Mouse (Mus musculus): ENCODE results near the gene Cand2. TPM values are rescaled to one million over a fixed set of nuclear protein-coding genes. Genes with fewer than 3 reads are reported as not detected.

Gene Cand2
- 1 to 10 TPM; 2.0 to 2.2 TPM for total RNA-seq (2021)

DNA sequence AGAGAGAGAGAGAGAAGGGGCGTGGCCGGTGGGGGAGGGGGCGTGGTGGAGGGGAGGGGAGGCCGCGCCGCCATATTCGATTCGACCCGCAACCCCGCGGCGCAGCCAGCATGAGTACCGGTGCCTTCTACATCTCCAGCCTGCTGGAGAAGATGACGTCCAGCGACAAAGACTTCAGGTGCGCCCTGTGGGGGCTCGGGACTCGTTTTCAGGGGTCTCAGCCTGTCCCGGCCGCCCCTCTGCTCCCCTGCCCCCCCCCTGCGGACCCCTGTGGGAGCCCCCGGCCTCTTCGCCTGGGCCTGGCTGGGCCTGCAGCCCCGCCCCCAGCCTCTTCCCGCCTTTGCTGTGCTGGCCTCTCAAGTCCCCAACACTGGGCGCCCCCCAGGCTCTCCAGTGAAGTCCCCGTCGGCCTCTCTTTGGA is at the start of gene Cand2:
Gene Cand2, plus strand, starts transcription at position 38 of the 421 bp plus-strand sequence.
- intact Hi-C loops (cut with DNase I) = no loop called here
- peak in 1 of 2 experiments; percentile 12 for DNase-seq (ENCODE audit: low spot score in 2 of 2)

DNA sequence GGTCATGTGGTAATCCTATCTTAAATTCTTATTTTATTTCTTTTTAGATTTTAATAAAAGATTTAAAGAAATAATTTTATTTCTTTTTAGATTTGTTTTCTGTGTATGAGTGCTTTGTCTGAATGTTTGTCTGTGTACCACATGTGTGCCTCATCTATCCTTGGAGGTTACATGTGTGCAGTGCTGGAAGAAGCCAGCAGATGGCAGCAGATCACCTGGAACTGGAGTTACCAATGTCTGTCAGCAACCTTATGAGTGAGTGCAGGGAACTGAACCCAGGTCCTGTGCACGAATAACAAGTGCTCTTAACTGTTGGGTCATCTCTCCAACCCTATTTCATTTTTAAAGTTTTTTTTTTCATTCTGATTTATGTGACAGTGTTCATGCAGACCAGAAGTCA is 47.2 kb upstream of the Cand2 start:
- intact Hi-C loops (cut with DNase I) = loop anchor here (5.0 kb wide), 1 partner anchor 75 kb away; no protein-coding TSS in a partner anchor
- peak; percentile 17 to 31 for DNase-seq (ENCODE audit: low spot score in 2 of 2)

GRCm38 (mm10) chr6:115727570-115727969 is 46.8 kb upstream of the Cand2 start:
- intact Hi-C loops (cut with DNase I) = loop anchor here (5.0 kb wide), 1 partner anchor 75 kb away; no protein-coding TSS in a partner anchor
- no peak for DNase-seq (ENCODE audit: low spot score in 2 of 2)

DNA sequence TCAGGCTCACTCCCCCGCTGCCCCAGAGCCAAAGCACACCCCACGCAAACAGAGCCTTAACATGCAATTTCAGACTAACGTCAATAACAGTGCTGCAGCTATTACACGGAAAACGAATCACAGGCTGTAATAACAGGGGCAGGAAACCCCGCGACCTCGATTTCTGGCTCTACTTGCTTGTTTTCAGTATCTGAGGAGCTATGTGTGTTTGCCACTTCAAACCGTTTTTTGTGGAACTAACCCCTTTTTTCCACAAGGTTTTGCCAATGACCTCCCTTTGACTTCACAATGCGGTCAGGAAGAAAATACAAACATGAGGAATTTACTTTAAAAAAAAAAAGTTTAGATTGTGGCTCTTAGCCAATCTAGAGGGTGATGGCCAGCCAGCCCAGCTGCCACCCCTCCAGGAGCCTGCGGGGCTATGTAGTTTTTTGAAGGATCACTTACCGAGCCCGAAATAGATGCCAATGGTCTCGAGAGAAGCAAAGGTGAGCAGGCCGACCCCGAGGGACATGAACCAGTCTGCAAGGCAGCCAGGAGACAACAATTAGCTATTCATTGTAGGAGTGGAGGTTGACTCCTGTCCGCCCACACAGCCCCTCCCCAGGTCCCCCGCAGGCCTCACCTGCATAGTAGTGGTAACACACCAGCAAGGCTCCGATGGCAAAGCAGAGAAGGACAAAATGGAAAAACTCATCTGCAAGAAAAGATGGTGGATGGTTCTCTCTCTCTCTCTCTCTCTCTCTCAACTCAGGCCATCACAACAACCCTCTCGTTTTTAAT is 43.6 kb upstream of the Cand2 start:
- intact Hi-C loops (cut with DNase I) = no loop called here
- no peak for DNase-seq (ENCODE audit: low spot score in 2 of 2)

- no peak for DNase-seq (ENCODE audit: low spot score in 2 of 2)
- intact Hi-C loops (cut with DNase I) = no loop called here
Measured at GRCm38 (mm10) chr6:115732341-115732928, 41.9 kb upstream of the Cand2 start.

DNA sequence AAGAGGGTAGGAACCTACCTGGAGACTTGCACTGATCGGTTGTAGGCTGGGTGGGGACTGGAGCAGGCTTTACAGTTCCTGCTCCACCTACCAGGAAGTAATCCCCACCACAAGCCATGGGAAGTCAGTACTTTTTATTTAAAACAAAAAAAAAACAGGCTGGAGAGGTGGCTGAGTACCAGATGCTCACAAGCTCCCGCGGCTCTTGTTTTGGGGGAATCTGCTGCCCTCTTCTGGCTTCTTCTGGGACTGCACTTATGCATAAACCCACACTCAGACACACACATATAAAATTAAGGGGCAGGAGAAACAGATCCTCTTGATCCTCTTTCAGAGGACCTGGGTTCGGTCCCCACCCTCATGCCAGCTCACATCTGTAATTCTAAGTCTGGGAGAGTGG is 39.4 kb upstream of the Cand2 start:
- intact Hi-C loops (cut with DNase I) = no loop called here
- DNase-seq (ENCODE audit: low spot score in 2 of 2) = peak; percentile 5 to 14

DNA sequence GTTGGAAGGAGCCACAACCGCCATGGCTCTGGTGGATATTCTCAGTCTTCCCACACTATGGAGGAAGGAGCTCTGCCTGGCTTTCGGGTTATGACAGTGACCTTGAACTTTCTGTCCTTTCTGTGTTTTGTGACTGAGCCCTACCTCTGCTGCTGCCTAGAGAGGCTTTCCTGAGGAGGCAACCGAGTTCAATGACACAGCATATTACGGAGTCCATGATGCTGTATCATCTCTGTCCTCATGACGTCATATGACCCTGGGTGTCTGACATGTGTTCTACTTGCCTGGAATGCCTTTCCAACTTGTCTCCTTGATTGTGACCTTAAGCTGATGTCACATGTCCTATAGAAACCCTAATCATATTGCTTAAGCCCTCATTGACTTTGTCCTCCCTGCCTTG is 35.3 kb upstream of the Cand2 start:
- DNase-seq (ENCODE audit: low spot score in 2 of 2) = no peak
- intact Hi-C loops (cut with DNase I) = no loop called here

- DNase-seq (ENCODE audit: low spot score in 2 of 2) = no peak
- intact Hi-C loops (cut with DNase I) = no loop called here
Measured at GRCm38 (mm10) chr6:115743569-115743968, 30.8 kb upstream of the Cand2 start.

GRCm38 (mm10) chr6:115746326-115746725 is 28.0 kb upstream of the Cand2 start:
- intact Hi-C loops (cut with DNase I) = no loop called here
- DNase-seq (ENCODE audit: low spot score in 2 of 2) = no peak

GRCm38 (mm10) chr6:115755536-115755935 is 18.8 kb upstream of the Cand2 start:
- DNase-seq (ENCODE audit: low spot score in 2 of 2) = no peak
- intact Hi-C loops (cut with DNase I) = no loop called here

- intact Hi-C loops (cut with DNase I) = no loop called here
- no peak for DNase-seq (ENCODE audit: low spot score in 2 of 2)
Measured at GRCm38 (mm10) chr6:115758981-115759435, 15.3 kb upstream of the Cand2 start.

GRCm38 (mm10) chr6:115759461-115759860 is 14.9 kb upstream of the Cand2 start:
- DNase-seq (ENCODE audit: low spot score in 2 of 2) = no peak
- intact Hi-C loops (cut with DNase I) = no loop called here

DNA sequence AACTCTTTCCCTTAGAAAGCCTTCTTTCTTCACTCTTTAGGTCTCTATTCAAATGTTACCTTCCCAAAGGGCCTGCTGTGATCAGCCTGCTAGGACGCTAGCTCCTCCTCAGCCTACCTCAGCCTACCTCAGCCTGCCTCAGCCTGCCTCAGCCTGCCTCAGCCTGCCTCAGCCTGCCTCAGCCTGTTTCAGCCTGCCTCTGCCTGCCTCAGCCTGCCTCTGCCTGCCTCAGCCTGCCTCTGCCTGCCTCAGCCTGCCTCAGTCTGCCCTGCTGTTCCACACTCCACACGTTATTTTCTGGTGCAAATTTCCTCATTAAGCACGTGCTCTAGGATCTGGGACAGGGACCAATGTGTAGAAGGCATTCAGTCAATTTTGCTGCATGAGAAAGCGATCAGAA is 14.2 kb upstream of the Cand2 start:
- DNase-seq (ENCODE audit: low spot score in 2 of 2) = no peak
- intact Hi-C loops (cut with DNase I) = no loop called here

GRCm38 (mm10) chr6:115760982-115761381 is 13.4 kb upstream of the Cand2 start:
- intact Hi-C loops (cut with DNase I) = no loop called here
- no peak for DNase-seq (ENCODE audit: low spot score in 2 of 2)

DNA sequence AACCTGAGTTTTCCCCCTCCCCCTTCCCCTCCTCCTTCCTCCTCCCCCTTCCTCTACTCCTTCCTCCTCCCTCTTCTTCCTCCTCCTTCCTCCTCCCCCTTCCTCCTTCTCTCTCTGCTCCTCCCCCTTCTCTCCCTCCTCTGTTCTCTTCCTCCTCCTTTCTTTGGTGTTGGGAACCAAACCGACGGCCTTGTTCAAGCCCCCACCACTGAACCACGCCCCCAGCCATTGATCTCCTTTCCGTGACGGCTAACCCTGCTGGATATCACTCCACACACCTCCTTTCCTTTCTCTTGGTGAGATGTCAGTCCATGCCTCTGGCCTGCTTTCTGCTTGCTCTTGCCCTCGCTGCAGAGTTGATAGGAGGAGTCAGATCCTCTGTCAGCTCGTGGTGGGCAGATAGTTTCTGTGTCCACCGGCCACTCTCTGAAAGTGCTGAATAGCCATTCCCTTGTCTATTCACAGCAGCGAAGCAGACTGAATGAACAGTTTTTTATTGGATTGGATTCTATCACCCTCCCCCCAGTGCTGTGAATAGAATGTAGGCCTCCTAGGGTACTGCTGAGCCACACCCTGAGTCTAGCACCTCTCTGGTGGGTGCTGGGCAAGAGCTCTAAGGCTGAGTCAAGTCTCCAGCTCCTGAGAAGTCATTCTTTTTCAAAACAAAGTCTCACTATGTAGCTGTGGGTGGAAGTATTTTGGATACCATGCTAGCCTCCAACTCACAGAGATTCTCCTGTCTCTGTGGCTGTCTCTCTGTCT is 12.2 kb upstream of the Cand2 start, which contains the start of gene Tmem40:
Gene Tmem40, minus strand, starts transcription at position 416 of the 762 bp plus-strand sequence.
- DNase-seq (ENCODE audit: low spot score in 2 of 2) = peak in 1 of 2 experiments; percentile 44
- intact Hi-C loops (cut with DNase I) = no loop called here

DNA sequence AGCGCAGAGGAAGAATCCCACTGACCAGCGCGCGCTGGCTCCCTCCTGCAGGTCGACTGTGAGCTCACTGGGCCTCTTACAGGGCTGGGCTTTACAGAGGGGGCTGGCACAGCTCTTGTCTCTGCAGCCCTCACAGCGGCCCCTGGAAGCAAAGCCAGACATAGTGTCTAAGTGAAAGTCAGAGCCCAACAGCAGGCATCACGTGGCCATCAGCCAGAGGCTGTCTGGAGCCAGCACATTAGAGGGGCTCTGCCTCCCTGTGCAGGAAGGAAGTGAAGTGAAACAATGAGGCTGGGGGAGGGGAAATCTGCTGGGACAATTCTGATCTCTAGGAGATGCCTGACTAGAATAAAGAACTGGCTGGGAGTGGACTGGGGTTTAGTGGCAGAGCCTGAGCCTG is 10.2 kb upstream of the Cand2 start:
- peak; percentile 25 to 47 for DNase-seq (ENCODE audit: low spot score in 2 of 2)
- intact Hi-C loops (cut with DNase I) = no loop called here

GRCm38 (mm10) chr6:115767357-115767756 is 7.0 kb upstream of the Cand2 start:
- no peak for DNase-seq (ENCODE audit: low spot score in 2 of 2)
- intact Hi-C loops (cut with DNase I) = no loop called here

DNA sequence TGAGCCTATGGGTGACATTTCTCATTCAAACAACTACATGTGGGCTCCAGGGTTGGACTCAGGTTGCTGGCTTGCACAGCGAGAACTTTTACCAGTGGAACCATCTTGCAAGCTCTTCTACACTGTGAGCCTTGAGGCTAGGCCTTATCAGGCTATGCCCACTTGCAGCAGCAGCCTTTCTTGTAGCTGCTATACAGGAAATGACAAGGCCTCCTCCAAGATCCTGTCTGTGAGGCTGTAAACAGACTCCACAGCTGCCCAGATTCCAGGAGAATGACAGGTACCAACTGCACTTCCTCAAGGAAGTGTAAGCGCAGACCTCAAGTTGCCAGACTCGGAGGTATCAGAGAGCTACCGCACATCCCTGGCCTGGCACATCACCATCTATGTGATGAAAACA is 6.1 kb upstream of the Cand2 start:
- intact Hi-C loops (cut with DNase I) = no loop called here
- DNase-seq (ENCODE audit: low spot score in 2 of 2) = no peak

DNA sequence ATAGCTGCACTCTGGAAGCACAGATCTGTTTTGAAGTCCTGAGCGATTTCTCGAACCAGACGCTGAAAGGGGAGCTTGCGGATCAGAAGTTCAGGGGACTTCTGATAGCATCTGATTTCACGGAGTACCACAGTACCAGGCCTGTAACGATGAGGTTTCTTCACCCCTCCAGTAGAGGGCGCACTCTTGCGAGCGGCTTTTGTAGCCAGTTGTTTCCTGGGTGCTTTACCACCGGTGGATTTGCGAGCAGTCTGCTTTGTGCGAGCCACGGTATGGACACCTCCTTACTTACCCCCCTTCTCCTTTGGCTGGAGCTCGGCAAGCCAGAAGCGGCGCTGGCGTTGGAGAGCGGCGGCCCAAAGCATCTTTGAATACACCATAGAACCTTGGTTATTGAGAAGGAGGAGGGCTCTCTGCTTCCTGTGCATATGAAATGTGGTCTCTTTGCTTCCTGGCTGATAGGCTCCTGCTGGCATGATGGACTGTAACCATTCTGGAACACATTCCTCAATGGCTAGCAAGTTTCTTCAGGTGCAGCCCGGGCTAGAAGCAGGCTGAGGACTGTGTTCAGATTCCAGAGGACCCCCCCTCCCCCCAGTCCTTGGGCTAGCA is 4.2 kb upstream of the Cand2 start:
- intact Hi-C loops (cut with DNase I) = no loop called here
- DNase-seq (ENCODE audit: low spot score in 2 of 2) = no peak

- intact Hi-C loops (cut with DNase I) = no loop called here
- DNase-seq (ENCODE audit: low spot score in 2 of 2) = no peak
Measured at GRCm38 (mm10) chr6:115770852-115771251, 3.5 kb upstream of the Cand2 start.

Measured in left cerebral cortex, postnatal 25 days (tissue).